ENCODE assay signal across 29 mouse cellular contexts in genomic region chr7:120285286-120285685, GRCm38 (mm10). TPM values are rescaled to one million over a fixed set of nuclear protein-coding genes. Genes with fewer than 3 reads are reported as not detected.
DNase-seq lines count a peak whose midpoint lies in the region.
"Had no signal": no experiment of that assay in that cellular context is flagged by ENCODE, and none has a peak within 500 bp of the region (broad histone marks: within the 10 kb centered on the region; RNA-seq: fewer than 3 reads in every experiment).

No protein-coding gene starts in this region.

- no peak overlapping the region for H3K27ac ChIP-seq in forebrain, embryonic 10.5 days
- H3K27ac ChIP-seq: heart, embryonic 10.5 days; hindbrain, embryonic 12.5 days; layer of hippocampus, adult 2 months; left cerebral cortex, adult 2 months; limb, embryonic 10.5 days; liver, embryonic 12.5 days; stomach, embryonic 15.5 days had no signal

- H3K27me3 ChIP-seq in forebrain, embryonic 10.5 days (ENCODE audit: poor library complexity, severe bottlenecking): no peaks in the 10 kb centered on the region
- H3K27me3 ChIP-seq: hindbrain, embryonic 12.5 days; liver, embryonic 12.5 days; Patski; stomach, embryonic 15.5 days had no signal

- H3K4me3 ChIP-seq in forebrain, embryonic 10.5 days: no peak overlapping the region
- H3K4me3 ChIP-seq: heart, embryonic 10.5 days; hindbrain, embryonic 12.5 days; layer of hippocampus, adult 2 months; left cerebral cortex, adult 2 months; limb, embryonic 10.5 days; liver, embryonic 12.5 days; stomach, embryonic 15.5 days had no signal

- H3K9me3 ChIP-seq in forebrain, embryonic 10.5 days: no peaks in the 10 kb centered on the region
- H3K9me3 ChIP-seq: heart, embryonic 10.5 days; hindbrain, embryonic 12.5 days; limb, embryonic 10.5 days; liver, embryonic 12.5 days; stomach, embryonic 15.5 days had no signal

- intact Hi-C loops in left cerebral cortex, postnatal 4 days (cut with DNase I): no loop called here

- peak; percentile 32 to 38 for DNase-seq in cerebellum, postnatal 14 days
- DNase-seq in cerebellum, postnatal 36 days: no peak
- peak; percentile 24 for DNase-seq in left cerebral cortex, postnatal 4 days
- DNase-seq in left cerebral cortex, adult 18-20 months (ENCODE audit: low spot score in 2 of 2): no peak
- DNase-seq in adrenal gland, postnatal 10 days: peak; percentile 51
- DNase-seq in kidney, postnatal 25 days: peak; percentile 39 to 63
- no peak for DNase-seq in forebrain, embryonic 10.5 days (ENCODE audit: extremely low spot score, low spot score)
- no peak for DNase-seq in testis, postnatal 10 days (ENCODE audit: low spot score)
- DNase-seq: cerebellum, adult 9-11 months; embryo, embryonic 11 days; forebrain, postnatal 0 days; lung, adult 2 months; lung, postnatal 4 days; retina, postnatal 1 day had no signal

- WGBS in forebrain, embryonic 10.5 days: 77% methylated on average over 3 of the region's 3 CpGs

- H3K36me3 ChIP-seq in forebrain, embryonic 10.5 days (replicated peaks): no peaks in the 10 kb centered on the region
- H3K36me3 ChIP-seq: heart, embryonic 10.5 days; hindbrain, embryonic 12.5 days; limb, embryonic 10.5 days; liver, embryonic 12.5 days; stomach, embryonic 15.5 days had no signal

- no peaks in the 10 kb centered on the region for H3K4me1 ChIP-seq in forebrain, embryonic 10.5 days
- H3K4me1 ChIP-seq: heart, embryonic 10.5 days; hindbrain, embryonic 12.5 days; limb, embryonic 10.5 days; liver, embryonic 12.5 days; stomach, embryonic 15.5 days had no signal

RNA-seq across cellular contexts. Expression of gene Abca15, which starts 43.2 kb away (rescaled TPM):
- total RNA-seq in left cerebral cortex, postnatal 4 days (2021): not detected
- not detected for total RNA-seq in left cerebral cortex, adult 18-20 months (2021)
- total RNA-seq in adrenal gland, postnatal 10 days (2021): not detected
- polyA plus RNA-seq in forebrain, embryonic 10.5 days (2016; fragmentation: Nextera tagmentation; extraction: Ambion mirVana): not detected in 2 replicates
- total RNA-seq: ES-E14; forebrain, postnatal 0 days; gastrocnemius, postnatal 4 days; layer of hippocampus, adult 2 months; left cerebral cortex, adult 2 months; neutrophil, adult 5-6 weeks had no signal
- polyA plus RNA-seq: CD4-positive, CD25-positive, alpha-beta regulatory T cell, adult 4 months; embryonic facial prominence, embryonic 14.5 days; forebrain, postnatal 0 days; heart, embryonic 10.5 days; heart, postnatal 0 days; hindbrain, embryonic 12.5 days; limb, embryonic 10.5 days; liver, embryonic 12.5 days; lung, adult 2 months; midbrain, embryonic 16.5 days; Patski; stomach, embryonic 15.5 days had no signal

Comparison
In these comparisons a context has a peak if more than half of its experiments do, and no peak if none do; other contexts are left out.
1. DNase-seq: peak in cerebellum, postnatal 14 days (2 of 2), left cerebral cortex, postnatal 4 days (single experiment), adrenal gland, postnatal 10 days (single experiment) and kidney, postnatal 25 days (2 of 2); none in cerebellum, postnatal 36 days (0 of 2), left cerebral cortex, adult 18-20 months (0 of 2), forebrain, embryonic 10.5 days (single experiment) and testis, postnatal 10 days (single experiment).